Mouse (Mus musculus) NIH3T3 (cell line): ENCODE results near the gene Rgs16.

ENCODE experiments used
- DNase-seq: peaks from one replicate; pipeline ENCODE4 v3.0.0-alpha.2; 2012; ENCODE audit warnings: low read depth

Gene Rgs16

DNA sequence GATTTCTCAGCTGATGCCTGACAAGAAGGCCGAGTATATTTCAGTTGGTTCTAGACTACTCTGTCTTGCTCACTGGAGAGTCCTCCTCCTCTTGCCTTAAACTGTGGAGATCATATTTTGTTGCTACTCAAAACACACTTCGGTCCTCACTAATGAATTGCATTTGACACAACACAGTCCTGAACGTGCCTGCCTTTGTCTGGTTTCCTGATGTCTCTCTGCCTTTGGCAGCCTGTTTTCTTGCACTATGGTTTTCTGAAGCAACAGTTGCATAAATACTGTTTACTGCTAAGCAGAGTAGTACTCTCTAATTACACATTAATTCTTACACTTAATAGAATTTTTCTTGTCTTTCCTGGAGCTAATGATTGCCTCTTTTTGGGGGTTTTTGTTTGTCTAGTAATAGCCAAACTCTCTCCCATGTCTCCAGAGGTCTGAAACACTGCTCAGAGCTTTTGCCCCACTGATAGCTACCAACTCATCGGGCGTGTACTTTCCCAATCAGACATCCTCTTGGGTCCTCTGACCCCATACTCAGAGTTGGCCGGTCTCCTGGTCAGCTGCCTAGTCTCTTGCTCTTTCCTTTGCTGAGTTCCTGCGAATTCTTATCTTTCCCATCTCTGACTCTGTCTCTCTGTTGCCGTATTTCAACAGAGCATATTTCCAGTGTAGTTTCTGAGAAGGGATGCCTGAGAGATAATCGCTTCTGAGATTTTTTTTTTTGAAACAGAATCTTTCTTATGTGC is 18.4 kb upstream of the Rgs16 start:
- DNase-seq: peak; percentile 63

DNA sequence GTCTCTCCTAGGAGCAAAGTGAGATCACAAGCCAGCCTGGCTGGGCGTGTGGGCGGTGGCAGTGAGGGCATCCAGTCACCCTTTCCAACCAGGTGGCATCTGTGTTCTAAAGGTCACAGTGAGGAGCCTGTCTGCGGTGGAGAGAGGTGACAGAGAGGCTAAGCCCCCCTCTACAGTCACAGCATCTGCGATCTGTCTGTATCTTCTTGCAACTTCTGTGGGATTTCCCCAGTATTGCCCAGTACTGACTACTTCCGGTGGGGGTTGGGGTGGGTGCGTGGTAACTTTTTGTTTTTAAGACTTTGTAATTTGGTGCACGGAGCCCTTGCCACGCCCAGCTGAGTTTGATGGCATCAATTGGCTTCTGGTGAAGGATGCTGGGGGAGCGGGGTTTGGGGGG is 16.7 kb upstream of the Rgs16 start:
- DNase-seq: no peak

- DNase-seq: no peak
Measured at GRCm38 (mm10) chr1:153726636-153727035, 13.5 kb upstream of the Rgs16 start.

GRCm38 (mm10) chr1:153729806-153730205 is 10.3 kb upstream of the Rgs16 start:
- no peak for DNase-seq

GRCm38 (mm10) chr1:153730671-153731070 is 9.5 kb upstream of the Rgs16 start:
- DNase-seq: peak; percentile 47

- DNase-seq: no peak
Measured at GRCm38 (mm10) chr1:153733181-153733580, 7.0 kb upstream of the Rgs16 start.

DNA sequence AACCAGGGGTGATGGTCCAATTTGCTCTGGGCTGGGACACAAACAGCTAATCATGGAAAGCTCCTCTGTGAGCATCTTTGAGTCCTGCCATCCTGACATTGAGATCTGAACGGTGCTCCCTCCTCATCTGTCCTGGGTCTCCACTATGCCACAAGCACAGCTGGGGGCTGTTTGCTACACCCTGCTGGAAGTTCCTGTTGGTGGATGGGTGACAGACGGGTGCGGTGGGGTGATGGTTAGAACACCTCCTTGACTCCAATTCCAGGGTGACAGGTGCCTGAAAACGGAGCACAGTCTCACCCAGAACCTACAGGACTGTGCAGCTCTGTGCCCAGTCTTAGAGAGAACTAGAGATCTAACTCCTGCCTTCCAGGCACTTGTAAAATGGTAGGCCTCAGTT is 5.3 kb upstream of the Rgs16 start:
- no peak for DNase-seq

- DNase-seq: peak; percentile 49
Measured at GRCm38 (mm10) chr1:153736096-153736495, 4.1 kb upstream of the Rgs16 start.

GRCm38 (mm10) chr1:153737101-153738085 is 2.8 kb upstream of the Rgs16 start:
- no peak for DNase-seq

DNA sequence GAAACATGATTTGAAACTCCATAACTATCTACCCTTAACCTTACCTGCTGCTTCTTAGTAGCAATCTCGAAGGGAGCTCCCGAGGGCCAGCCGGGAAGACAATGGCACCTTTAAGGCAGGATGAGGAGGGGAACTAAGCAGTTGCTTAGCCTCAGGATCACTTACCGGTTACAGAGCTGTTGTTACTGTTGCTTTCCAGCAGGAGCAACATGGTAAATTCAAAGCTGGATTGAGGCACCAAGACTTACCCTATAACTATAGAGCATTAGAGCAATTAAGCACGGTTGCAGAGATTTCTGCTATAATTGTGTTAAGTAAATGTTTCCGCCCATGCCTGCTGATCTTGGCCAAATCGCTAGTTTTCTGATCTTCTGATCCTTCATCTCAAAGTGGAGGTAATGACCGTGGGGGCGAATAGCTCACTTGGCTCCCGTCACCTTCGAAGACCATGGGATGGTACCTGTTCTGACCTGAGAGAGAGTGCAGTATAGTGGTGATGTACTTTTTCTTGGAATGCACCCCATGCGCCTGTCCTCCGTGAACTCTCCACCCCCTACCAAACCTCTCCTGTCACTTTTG is 623 bp upstream of the Rgs16 start:
- no peak for DNase-seq

GRCm38 (mm10) chr1:153740775-153741400 is 739 bp downstream of the Rgs16 start:
- DNase-seq: peak; percentile 27

- DNase-seq: peak; percentile 47
Measured at GRCm38 (mm10) chr1:153741551-153742316, 1.6 kb downstream of the Rgs16 start.

- peak; percentile 93 for DNase-seq
Measured at GRCm38 (mm10) chr1:153742374-153743155, 2.4 kb downstream of the Rgs16 start.

GRCm38 (mm10) chr1:153746119-153746670 is 6.0 kb downstream of the Rgs16 start:
- no peak for DNase-seq

GRCm38 (mm10) chr1:153746728-153747127 is 6.6 kb downstream of the Rgs16 start:
- DNase-seq: peak; percentile 89

- no peak for DNase-seq
Measured at GRCm38 (mm10) chr1:153747861-153748530, 7.8 kb downstream of the Rgs16 start.

GRCm38 (mm10) chr1:153748549-153748948 is 8.4 kb downstream of the Rgs16 start:
- peak; percentile 36 for DNase-seq

DNA sequence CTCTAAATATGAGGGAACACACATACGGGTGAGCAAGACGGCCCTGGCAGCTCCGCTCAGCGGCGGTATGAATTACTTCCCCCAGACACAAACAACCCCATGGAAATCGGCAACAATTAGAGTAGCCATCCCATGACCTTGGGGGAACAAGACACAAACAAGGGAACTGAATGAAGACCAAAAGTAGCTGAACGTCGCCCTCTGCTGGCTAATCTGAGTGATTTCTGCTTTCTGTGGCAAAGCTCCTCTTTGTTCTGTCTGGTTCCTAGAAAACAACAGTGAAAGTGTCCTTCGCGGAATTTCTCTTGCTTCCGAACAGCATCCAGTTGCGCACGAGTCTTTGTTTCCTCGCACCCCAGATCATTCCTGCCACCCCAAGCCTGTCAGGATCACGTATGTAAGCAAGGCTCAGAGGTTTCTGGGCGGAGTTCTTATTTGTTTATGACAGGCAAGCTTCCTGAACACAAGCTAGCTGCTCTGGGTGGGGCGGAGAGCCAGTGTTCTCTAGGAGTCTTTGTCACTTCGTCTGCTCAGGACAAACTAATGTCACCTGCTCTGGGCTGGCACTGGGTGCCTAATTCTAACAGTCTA is 9.2 kb downstream of the Rgs16 start, which contains the start of gene Rnasel:
Gene Rnasel, plus strand, starts transcription at position 216 of the 591 bp plus-strand sequence.
- DNase-seq: peak; percentile 91

- no peak for DNase-seq
Measured at GRCm38 (mm10) chr1:153750054-153750453, 9.9 kb downstream of the Rgs16 start.
